Mouse (Mus musculus) gastrocnemius, postnatal 14 days (tissue): Measurements from ENCODE around the gene Pfn1. TPM values are rescaled to one million over a fixed set of nuclear protein-coding genes. Genes with fewer than 3 reads are reported as not detected.

Source experiments
- DNase-seq: peaks from one replicate; pipeline ENCODE4 v3.0.0; 2021; ENCODE audit warnings: mixed read lengths
- intact Hi-C: fragments of 180-260 bp; cut with DNase I; formaldehyde crosslinking; loops from one replicate; pipeline ENCODE4 v1.15.1; 2025; ENCODE audit warnings: low total_unique reads
- total RNA-seq, 2 experiments: library from RNA; stranded (reverse); gene quantifications; 2 replicates each; pipeline ENCODE4 v1.2.3; 2021

Pfn1 gene
- total RNA-seq, 2 experiments from 2014 or later: 340 to 388 TPM

DNA sequence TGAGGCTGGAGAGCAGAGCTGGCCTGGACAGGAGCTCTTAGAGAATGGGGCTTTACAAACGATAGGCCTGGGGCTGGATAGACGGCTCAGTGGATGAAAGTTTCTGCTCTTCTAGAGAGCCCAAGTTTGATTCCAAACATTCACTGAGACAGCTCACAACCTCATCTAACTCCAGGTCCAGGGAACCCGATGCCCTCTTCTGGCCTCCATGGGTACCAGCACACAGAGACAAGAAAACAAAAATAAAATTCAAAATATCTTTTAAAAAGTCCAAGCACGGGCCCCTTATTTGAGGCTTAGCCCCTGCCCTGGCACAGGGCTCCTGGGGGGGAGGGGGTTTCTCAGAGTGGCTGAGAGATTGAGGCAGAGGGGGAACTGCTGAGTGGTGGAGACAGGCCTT lies 43.7 kb downstream of the Pfn1 start:
- intact Hi-C loops: loop anchor here (10.0 kb wide), 1 partner anchor 176 kb away; the partner anchor contains the start of gene Arrb2
- DNase-seq: no peak

GRCm38 (mm10) chr11:70608381-70609066 lies 45.9 kb downstream of the Pfn1 start:
- DNase-seq: peak; percentile 38
- intact Hi-C loops: loop anchor here (5.0 to 10.0 kb wide), 2 partner anchors 76 to 154 kb away; partner anchors contain the start of genes Cxcl16, Gm40193, Med11 and Zmynd15

GRCm38 (mm10) chr11:70607611-70608010 lies 46.8 kb downstream of the Pfn1 start:
- no peak for DNase-seq
- intact Hi-C loops: loop anchor here (5.0 to 10.0 kb wide), 2 partner anchors 75 to 153 kb away; partner anchors contain the start of genes Cxcl16, Gm40193, Med11 and Zmynd15

DNA sequence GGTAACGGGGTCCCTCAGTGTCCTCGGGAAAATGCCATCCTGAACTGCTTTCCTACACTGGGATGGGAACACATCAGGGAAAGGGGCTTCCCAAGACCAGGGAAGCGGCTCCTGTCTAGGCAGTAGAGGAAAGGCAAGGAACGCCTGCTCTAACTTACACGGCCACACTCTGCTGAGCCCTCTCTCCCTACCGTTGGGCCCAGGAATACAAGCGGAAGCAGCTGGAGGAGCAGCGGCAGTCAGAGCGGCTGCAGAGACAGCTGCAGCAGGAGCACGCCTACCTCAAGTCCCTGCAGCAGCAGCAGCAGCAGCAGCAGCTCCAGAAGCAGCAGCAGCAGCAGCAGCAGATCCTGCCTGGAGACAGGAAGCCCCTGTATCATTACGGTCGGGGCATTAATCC lies 47.7 kb downstream of the Pfn1 start:
- no peak for DNase-seq
- intact Hi-C loops: loop anchor here (5.0 to 10.0 kb wide), 2 partner anchors 74 to 152 kb away; partner anchors contain the start of genes Cxcl16, Gm40193, Med11 and Zmynd15

DNA sequence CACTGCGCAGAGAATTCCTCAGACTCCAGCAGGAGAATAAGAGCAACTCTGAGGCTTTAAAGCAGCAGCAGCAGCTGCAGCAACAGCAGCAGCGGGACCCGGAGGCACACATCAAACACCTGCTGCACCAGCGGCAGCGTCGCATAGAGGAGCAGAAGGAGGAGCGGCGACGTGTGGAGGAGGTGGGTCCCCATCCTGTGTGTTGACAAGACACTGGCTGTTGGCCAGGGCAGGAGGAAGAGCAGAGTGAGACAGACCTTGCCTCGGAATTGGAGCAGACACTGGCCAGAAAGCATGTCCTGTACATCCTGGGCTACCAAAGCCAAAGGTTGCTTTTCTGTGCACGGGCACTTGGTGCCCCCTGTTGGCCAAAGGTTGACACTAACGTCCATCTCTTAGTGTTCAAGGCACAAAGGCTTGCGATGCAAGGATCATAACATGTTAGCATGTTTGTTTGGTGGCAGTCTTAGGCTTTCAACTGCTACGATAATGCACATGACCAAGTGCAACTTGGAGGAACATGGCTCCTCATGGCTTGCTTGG lies 49.3 kb downstream of the Pfn1 start:
- intact Hi-C loops: loop anchor here (2.0 to 10.0 kb wide), 3 partner anchors 73 to 150 kb away; partner anchors contain the start of genes Cxcl16, Gltpd2, Gm40193 and Med11

More for the DNA sequence above, 49.3 kb downstream of the Pfn1 start:
- DNase-seq: peak; percentile 68

Other genes with a start within 250 kb of the Pfn1 start
- gene Pelp1, start 244.6 kb downstream of the Pfn1 start, total RNA-seq: 10 to 100 TPM; 14.9 to 18.6 TPM
- gene Arrb2, start 222.0 kb downstream of the Pfn1 start, total RNA-seq: 1 to 10 TPM; 8.3 to 9.7 TPM
- gene Med11, start 202.7 kb downstream of the Pfn1 start, total RNA-seq: 1 to 10 TPM; 6.2 to 6.5 TPM
- gene Zmynd15, start 195.2 kb downstream of the Pfn1 start, total RNA-seq: under 1 TPM; 0.31 to 0.84 TPM
- gene Cxcl16, start 194.7 kb downstream of the Pfn1 start, total RNA-seq: 1 to 10 TPM; 2.6 to 3.1 TPM
- not detected for gene Tm4sf5, start 149.4 kb downstream of the Pfn1 start, total RNA-seq
- gene Vmo1, start 140.0 kb downstream of the Pfn1 start, total RNA-seq: not detected
- gene Gltpd2, start 135.4 kb downstream of the Pfn1 start, total RNA-seq: not detected
- gene Psmb6, start 129.3 kb downstream of the Pfn1 start, total RNA-seq: 100 to 1,000 TPM; 292 to 301 TPM
- not detected for gene Gm40193, start 121.7 kb downstream of the Pfn1 start, total RNA-seq
- 10 to 100 TPM; 15.9 to 17.1 TPM for gene Pld2, start 114.6 kb downstream of the Pfn1 start, total RNA-seq
- gene Mink1, start 91.8 kb downstream of the Pfn1 start, total RNA-seq: 10 to 100 TPM; 26.1 to 27.7 TPM
- gene 4930544D05Rik, start 38.8 kb downstream of the Pfn1 start, total RNA-seq: not detected
- gene Chrne, start 35.4 kb downstream of the Pfn1 start, total RNA-seq: 10 to 100 TPM; 38.7 to 39.4 TPM
- gene Gp1ba, start 15.5 kb downstream of the Pfn1 start, total RNA-seq: under 1 TPM in 1 of 2 experiments, not detected in 1; 0.08 TPM
- 10 to 100 TPM; 34.9 to 35.7 TPM for gene Rnf167, start 7.4 kb downstream of the Pfn1 start, total RNA-seq
- 100 to 1,000 TPM; 278 to 315 TPM for gene Slc25a11, start 7.2 kb downstream of the Pfn1 start, total RNA-seq
- 1,000 to 10,000 TPM; 6,763 to 7,262 TPM for gene Eno3, start 2.6 kb upstream of the Pfn1 start, total RNA-seq
- gene Spag7, start 14.8 kb upstream of the Pfn1 start, total RNA-seq: 100 to 1,000 TPM; 117 to 122 TPM
- 10 to 100 TPM; 21.2 to 25.5 TPM for gene Camta2, start 33.5 kb upstream of the Pfn1 start, total RNA-seq
- gene Inca1, start 45.5 kb upstream of the Pfn1 start, total RNA-seq: 1 to 10 TPM; 2.5 to 3.3 TPM
- gene Kif1c, start 45.9 kb upstream of the Pfn1 start, total RNA-seq: 100 to 1,000 TPM; 216 to 226 TPM
- gene Zfp3, start 109.6 kb upstream of the Pfn1 start, total RNA-seq: 10 to 100 TPM in 1 of 2 experiments, 1 to 10 TPM in 1; 7.4 to 10.8 TPM
- under 1 TPM in 1 of 2 experiments, not detected in 1; 0.22 TPM for gene Scimp, start 157.9 kb upstream of the Pfn1 start, total RNA-seq
- gene Rabep1, start 190.1 kb upstream of the Pfn1 start, total RNA-seq: 10 to 100 TPM; 22.7 to 24.3 TPM